Mouse (Mus musculus): ENCODE measurements around the gene Klhl18. TPM values are rescaled to one million over a fixed set of nuclear protein-coding genes. Genes with fewer than 3 reads are reported as not detected.

Gene Klhl18
- 8.9 and 9.7 TPM in 2 replicates for polyA plus RNA-seq (2014; fragmentation: Nextera tagmentation; extraction: Ambion mirVana)

DNA sequence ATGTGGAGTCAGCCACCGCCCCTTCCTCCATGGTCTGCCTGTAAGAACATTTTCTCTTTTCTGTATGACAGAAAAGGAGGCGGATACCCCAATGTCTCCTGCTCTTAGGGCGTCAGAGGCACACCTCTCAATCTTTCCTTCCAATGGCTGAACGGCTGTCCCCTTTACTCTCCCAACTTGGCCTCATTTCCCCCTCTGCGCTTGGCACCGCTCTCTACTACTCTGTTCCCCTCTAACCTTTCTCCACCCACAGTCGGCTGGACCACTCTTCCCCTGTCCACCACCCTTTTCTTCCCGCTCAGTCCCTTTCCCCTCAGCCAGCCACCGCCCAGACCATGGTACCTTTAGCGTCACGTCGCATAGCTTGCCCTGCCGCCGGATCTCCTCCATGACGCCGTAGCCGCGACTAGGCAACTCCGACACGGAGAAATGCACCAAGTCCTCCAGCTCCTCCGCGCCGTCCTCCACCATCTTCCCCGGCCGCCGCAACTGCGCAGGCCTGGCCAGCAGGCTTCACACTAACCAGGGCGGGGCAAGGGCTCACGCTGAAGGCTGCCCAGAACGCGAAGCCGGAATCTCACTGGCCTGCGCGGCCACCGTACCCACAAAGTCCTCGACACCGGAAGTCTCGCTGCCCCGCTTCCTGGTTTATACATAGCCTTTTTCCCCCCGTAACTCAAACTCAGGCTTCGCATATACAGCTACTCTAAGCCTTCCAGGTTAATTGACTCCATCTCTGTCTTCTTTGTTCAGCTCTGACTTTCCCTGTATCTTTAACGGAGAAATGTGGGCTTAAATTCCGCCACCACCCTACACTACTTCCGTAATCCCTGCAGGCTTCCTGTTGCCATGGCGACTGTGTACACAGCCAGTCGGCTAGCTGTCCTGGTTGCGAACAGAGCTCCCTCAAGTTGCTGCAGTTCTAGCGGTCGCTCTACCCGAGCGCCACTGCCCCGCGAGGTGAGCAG, at the start of gene Klhl18, which contains the start of gene Kif9:
Gene Klhl18, minus strand, starts transcription at position 571 of the 968 bp plus-strand sequence.
Gene Kif9, plus strand, starts transcription at position 835 of the 968 bp plus-strand sequence.
- H3K4me1 ChIP-seq (ENCODE audit: insufficient read depth), result no peaks in the 10 kb centered on the region
- peak within 1 kb of the TSS; percentile 76 for H3K4me3 ChIP-seq (ENCODE audit: low read depth, low read length)
- H3K27me3 ChIP-seq (ENCODE audit: insufficient read depth, low read length), result no peaks in the 10 kb centered on the region
- peak within 1 kb of the TSS; percentile 81 for H3K4me2 ChIP-seq
- no peaks in the 10 kb centered on the region for H3K9me3 ChIP-seq (ENCODE audit: low read depth, low read length)
- DNase-seq (peak; percentile 98), ATAC-seq (ENCODE audit: insufficient read depth) (peak; percentile 99)
- peak within 1 kb of the TSS; percentile 90 for H3K27ac ChIP-seq (ENCODE audit: low read depth)
- peak within 1 kb of the TSS; percentile 62 for H3K9ac ChIP-seq
- H3K36me3 ChIP-seq (ENCODE audit: insufficient read depth), result 0 out of 2 replicates have a peak, but pooled peaks cover 4% of the 10 kb centered on the region
- TF ChIP-seq CTCF (IDR thresholded peaks at IDR 0.05; ENCODE audit: low read depth), result peak; percentile 17; the same call in 1 of the 2 replicates
- WGBS, result under 1% methylated on average over 53 of the region's 53 CpGs

DNA sequence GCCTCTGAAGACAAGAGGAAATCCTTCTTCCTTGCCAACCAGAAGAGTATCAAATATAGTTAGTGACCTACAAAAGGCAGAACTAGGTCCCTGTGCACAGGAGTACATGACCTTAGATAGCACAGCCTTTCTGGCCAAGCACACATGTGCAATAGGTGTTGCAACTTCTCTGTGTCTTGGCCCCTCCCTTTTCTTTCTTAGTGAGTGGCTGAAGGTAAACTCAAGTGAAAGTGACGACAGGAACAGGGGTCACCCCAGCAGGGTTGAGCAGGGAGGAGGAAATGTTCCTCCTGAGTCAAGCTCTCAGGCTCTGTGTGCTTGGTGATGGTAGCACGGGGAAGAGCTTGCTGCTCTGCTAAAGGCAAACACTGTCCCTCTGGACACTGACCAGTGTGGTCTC, 49.2 kb upstream of the Klhl18 start:
- DNase-seq, result no peak

DNA sequence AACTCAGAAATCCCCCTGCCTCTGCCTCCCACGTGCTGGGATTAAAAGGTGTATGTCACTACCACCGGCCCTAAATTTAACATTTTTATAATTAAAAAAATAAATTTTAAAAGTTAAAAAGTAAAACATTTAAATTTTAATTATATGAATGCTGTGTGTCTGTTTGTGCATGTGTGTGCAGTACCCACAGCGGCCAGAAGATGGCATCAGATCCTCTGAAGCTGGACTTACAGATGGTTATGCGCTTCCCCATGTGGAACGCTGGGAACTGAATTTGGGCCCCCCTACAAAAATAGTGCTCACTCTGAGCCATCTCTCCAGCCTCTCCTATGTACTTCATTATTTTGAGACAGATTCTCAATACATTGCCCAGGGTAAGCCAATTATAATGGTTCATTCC, 14.4 kb upstream of the Klhl18 start:
- Histone ChIP-seq H3K4me1 (ENCODE audit: insufficient read depth) (no peaks in the 10 kb centered on the region), H3K36me3 (ENCODE audit: insufficient read depth) (no peaks in the 10 kb centered on the region), H3K9me3 (ENCODE audit: low read depth, low read length) (peaks cover 6% of the 10 kb centered on the region), H3K27me3 (ENCODE audit: insufficient read depth, low read length) (no peaks in the 10 kb centered on the region), H3K4me2 (no peak overlapping the region), H3K9ac (no peak overlapping the region), H3K27ac (ENCODE audit: low read depth) (no peak overlapping the region), H3K4me3 (ENCODE audit: low read depth, low read length) (no peak overlapping the region)
- 60% methylated on average over 5 of the region's 5 CpGs for WGBS
- peak; percentile 17 for DNase-seq
- no peak for ATAC-seq (ENCODE audit: insufficient read depth)
- TF ChIP-seq CTCF (IDR thresholded peaks at IDR 0.05; ENCODE audit: low read depth), result peak; percentile 44

More for the DNA sequence above, 49.2 kb upstream of the Klhl18 start:
- WGBS, result 25% methylated on average over 2 of the region's 2 CpGs
- Histone ChIP-seq H3K27ac (ENCODE audit: low read depth) (no peak overlapping the region), H3K27me3 (ENCODE audit: insufficient read depth, low read length) (no peaks in the 10 kb centered on the region), H3K4me1 (ENCODE audit: insufficient read depth) (no peaks in the 10 kb centered on the region), H3K9ac (no peak overlapping the region), H3K9me3 (ENCODE audit: low read depth, low read length) (no peaks in the 10 kb centered on the region), H3K4me3 (ENCODE audit: low read depth, low read length) (no peak overlapping the region), H3K36me3 (ENCODE audit: insufficient read depth) (no peaks in the 10 kb centered on the region), H3K4me2 (no peak overlapping the region)
- TF ChIP-seq CTCF (IDR thresholded peaks at IDR 0.05; ENCODE audit: low read depth), result no peak
- ATAC-seq (ENCODE audit: insufficient read depth), result no peak

DNA sequence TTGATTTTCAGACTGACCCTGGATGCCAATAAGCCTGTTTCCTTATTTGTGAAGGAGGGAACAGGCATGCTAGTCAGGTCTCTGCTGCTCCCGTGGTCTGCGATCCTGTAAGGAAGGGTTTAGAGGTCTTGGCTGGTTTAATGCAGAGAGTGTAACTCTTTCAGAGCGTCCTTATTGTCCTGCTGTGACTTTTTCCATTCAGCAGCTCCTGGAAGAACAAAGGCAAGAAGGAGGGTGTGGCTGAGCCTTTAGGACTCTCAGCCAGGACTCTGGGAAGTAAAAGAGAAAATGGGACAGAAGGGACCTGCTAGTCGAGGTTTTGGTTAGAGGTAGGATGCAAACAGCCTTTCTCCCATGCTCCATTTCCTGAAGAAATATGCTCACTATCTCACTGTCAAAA, 12.3 kb upstream of the Klhl18 start:
- H3K27ac ChIP-seq (ENCODE audit: low read depth), result no peak overlapping the region
- TF ChIP-seq CTCF (IDR thresholded peaks at IDR 0.05; ENCODE audit: low read depth), result no peak
- no peaks in the 10 kb centered on the region for H3K27me3 ChIP-seq (ENCODE audit: insufficient read depth, low read length)
- H3K4me3 ChIP-seq (ENCODE audit: low read depth, low read length), result no peak overlapping the region
- DNase-seq, result no peak
- H3K4me2 ChIP-seq, result no peak overlapping the region
- 58% methylated on average over 4 of the region's 4 CpGs for WGBS
- H3K9ac ChIP-seq, result no peak overlapping the region
- no peak for ATAC-seq (ENCODE audit: insufficient read depth)
- H3K36me3 ChIP-seq (ENCODE audit: insufficient read depth), result no peaks in the 10 kb centered on the region
- H3K4me1 ChIP-seq (ENCODE audit: insufficient read depth), result no peaks in the 10 kb centered on the region
- H3K9me3 ChIP-seq (ENCODE audit: low read depth, low read length), result peaks cover 6% of the 10 kb centered on the region

DNA sequence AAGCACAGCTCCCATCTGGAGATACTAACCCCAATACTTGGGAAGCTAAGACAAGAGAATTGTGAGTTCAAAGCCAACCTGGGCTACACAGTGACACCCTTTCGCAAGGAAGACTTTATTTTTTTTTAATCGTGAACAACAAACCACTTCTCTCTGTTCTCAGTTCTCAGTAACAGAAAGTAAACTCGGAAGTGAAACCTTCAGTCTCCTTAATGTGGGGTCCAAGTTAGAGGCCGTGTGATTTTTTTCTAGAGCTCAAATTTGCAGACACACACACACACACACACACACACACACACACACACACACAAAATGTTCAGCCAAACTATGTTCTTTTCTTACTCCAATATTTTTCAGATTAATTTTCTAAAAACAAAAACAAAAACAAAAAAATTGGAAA, 2.1 kb upstream of the Klhl18 start:
- no peaks in the 10 kb centered on the region for H3K27me3 ChIP-seq (ENCODE audit: insufficient read depth, low read length)
- H3K9me3 ChIP-seq (ENCODE audit: low read depth, low read length), result no peaks in the 10 kb centered on the region
- H3K27ac ChIP-seq (ENCODE audit: low read depth), result no peak overlapping the region
- H3K36me3 ChIP-seq (ENCODE audit: insufficient read depth), result no peaks in the 10 kb centered on the region
- no peak overlapping the region for H3K4me3 ChIP-seq (ENCODE audit: low read depth, low read length)
- 72% methylated on average over 4 of the region's 4 CpGs for WGBS
- no peak overlapping the region for H3K9ac ChIP-seq
- H3K4me1 ChIP-seq (ENCODE audit: insufficient read depth), result no peaks in the 10 kb centered on the region
- no peak overlapping the region for H3K4me2 ChIP-seq
- ATAC-seq (ENCODE audit: insufficient read depth) (no peak), DNase-seq (no peak)
- TF ChIP-seq CTCF (IDR thresholded peaks at IDR 0.05; ENCODE audit: low read depth), result no peak

DNA sequence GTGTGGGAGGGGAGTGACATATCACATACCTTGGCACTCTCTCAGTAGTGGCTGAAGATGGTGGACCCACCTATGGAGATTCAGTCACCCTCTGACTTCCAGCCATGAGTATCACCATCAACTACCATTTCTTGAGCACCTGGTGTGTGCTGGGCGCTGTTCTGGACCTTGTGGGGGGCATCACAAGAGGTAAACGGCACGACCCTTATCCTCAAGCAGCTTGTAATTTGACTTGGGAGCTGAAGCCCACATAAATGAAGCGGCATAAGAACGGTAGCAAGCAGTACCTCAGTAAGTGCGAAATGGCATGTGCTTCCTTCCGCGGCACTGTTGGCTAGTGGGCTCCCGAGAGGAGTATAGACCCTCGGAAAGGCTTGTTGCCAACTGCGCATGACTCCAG, 1.5 kb upstream of the Klhl18 start:
- Histone ChIP-seq H3K36me3 (ENCODE audit: insufficient read depth) (no peaks in the 10 kb centered on the region), H3K4me2 (no peak overlapping the region), H3K9me3 (ENCODE audit: low read depth, low read length) (no peaks in the 10 kb centered on the region), H3K9ac (no peak overlapping the region), H3K4me1 (ENCODE audit: insufficient read depth) (no peaks in the 10 kb centered on the region), H3K27ac (ENCODE audit: low read depth) (no peak overlapping the region), H3K27me3 (ENCODE audit: insufficient read depth, low read length) (no peaks in the 10 kb centered on the region), H3K4me3 (ENCODE audit: low read depth, low read length) (no peak overlapping the region)
- ATAC-seq (ENCODE audit: insufficient read depth), result no peak
- no peak for DNase-seq
- no peak for TF ChIP-seq CTCF (IDR thresholded peaks at IDR 0.05; ENCODE audit: low read depth)
- 39% methylated on average over 11 of the region's 11 CpGs for WGBS

DNA sequence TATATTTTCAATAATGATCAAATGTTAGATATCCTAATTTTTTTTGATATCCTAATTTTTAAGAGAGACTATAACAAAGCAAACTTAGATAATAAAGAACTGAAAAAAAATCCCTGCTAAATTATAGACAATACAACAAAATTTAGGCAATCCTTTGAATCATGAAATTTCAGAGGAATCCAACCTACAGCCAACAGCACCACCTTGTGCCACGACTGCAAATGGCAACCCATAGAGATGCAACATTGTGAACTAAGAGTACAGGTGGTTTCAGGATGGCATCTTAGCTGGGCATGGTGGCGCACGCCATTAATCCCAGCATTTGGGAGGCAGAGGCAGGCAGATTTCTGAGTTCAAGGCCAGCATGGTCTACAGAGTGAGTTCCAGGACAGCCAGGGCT, 10.3 kb downstream of the Klhl18 start:
- no peak overlapping the region for H3K4me3 ChIP-seq (ENCODE audit: low read depth, low read length)
- no peaks in the 10 kb centered on the region for H3K4me1 ChIP-seq (ENCODE audit: insufficient read depth)
- no peak overlapping the region for H3K9ac ChIP-seq
- no peak for ATAC-seq (ENCODE audit: insufficient read depth)
- no peak overlapping the region for H3K4me2 ChIP-seq
- no peaks in the 10 kb centered on the region for H3K27me3 ChIP-seq (ENCODE audit: insufficient read depth, low read length)
- no peak overlapping the region for H3K27ac ChIP-seq (ENCODE audit: low read depth)
- peak; percentile 39 for DNase-seq
- 88% methylated on average over 3 of the region's 3 CpGs for WGBS
- TF ChIP-seq CTCF (IDR thresholded peaks at IDR 0.05; ENCODE audit: low read depth), result peak; percentile 44; the same call in 1 of the 2 replicates
- H3K36me3 ChIP-seq (ENCODE audit: insufficient read depth), result no peaks in the 10 kb centered on the region; the same call in 1 of the 2 replicates
- no peaks in the 10 kb centered on the region for H3K9me3 ChIP-seq (ENCODE audit: low read depth, low read length)

Measured in lung, embryonic 14.5 days (tissue).